ENCODE assay signal across 8 mouse cellular contexts in genomic region chr10:14391025-14391639, GRCm38 (mm10).
A peak's percentile ranks its signal among the peaks of the same experiment; 100 is the strongest.
DNase-seq lines count a peak whose midpoint lies in the region; ATAC-seq and TF ChIP-seq lines count a peak whose summit lies in the region.

No protein-coding gene starts in this region.

- H3K9me3 ChIP-seq in kidney, embryonic 15.5 days (replicated peaks) = no peaks in the 10 kb centered on the region
- H3K9me3 ChIP-seq in limb, embryonic 14.5 days (ENCODE audit: control insufficient read depth, low read length) = no peaks in the 10 kb centered on the region
- H3K9me3 ChIP-seq in neural tube, embryonic 14.5 days (ENCODE audit: control insufficient read depth, low read length) = no peaks in the 10 kb centered on the region

- peak; percentile 79 for DNase-seq in A20 (ENCODE audit: low read depth, low spot score)
- DNase-seq in adipocyte (ENCODE audit: low spot score) = peak; percentile 85
- peak; percentile 67 for DNase-seq in embryo, embryonic 9.5 days (ENCODE audit: extremely low spot score)
- DNase-seq in heart, adult 8-10 months (ENCODE audit: low spot score) = peak; percentile 76
- DNase-seq in limb, embryonic 14.5 days (ENCODE audit: low spot score) = peak; percentile 88
- peak; percentile 18 to 37 for DNase-seq in thymus, adult 18-20 months

- 12% methylated on average over 11 of the region's 11 CpGs for WGBS in kidney, embryonic 15.5 days
- WGBS in limb, embryonic 14.5 days = 10% methylated on average over 11 of the region's 11 CpGs
- 14% methylated on average over 11 of the region's 11 CpGs for WGBS in neural tube, embryonic 14.5 days

- H3K4me3 ChIP-seq in kidney, embryonic 15.5 days (replicated peaks) = no peak overlapping the region
- no peak overlapping the region for H3K4me3 ChIP-seq in limb, embryonic 14.5 days (replicated peaks; ENCODE audit: low read length)
- H3K4me3 ChIP-seq in neural tube, embryonic 14.5 days (ENCODE audit: low read depth, low read length) = no peak overlapping the region

- TF ChIP-seq POLR2A in limb, embryonic 14.5 days (IDR thresholded peaks at IDR 0.05; ENCODE audit: borderline replicate concordance, extremely low read depth, insufficient read depth, insufficient read length) = no peak

- no peak overlapping the region for H3K4me2 ChIP-seq in kidney, embryonic 15.5 days
- no peak overlapping the region for H3K4me2 ChIP-seq in limb, embryonic 14.5 days (replicated peaks; ENCODE audit: low read depth, low read length, severe bottlenecking)
- no peak overlapping the region for H3K4me2 ChIP-seq in neural tube, embryonic 14.5 days (ENCODE audit: low read depth, low read length)

- ATAC-seq in kidney, embryonic 15.5 days (replicated peaks; ENCODE audit: low FRiP score) = peak; percentile 79
- peak; percentile 74 for ATAC-seq in limb, embryonic 14.5 days (ENCODE audit: low FRiP score, low read depth)
- ATAC-seq in neural tube, embryonic 14.5 days (ENCODE audit: low read depth) = peak; percentile 96

- no peak overlapping the region for H3K27ac ChIP-seq in kidney, embryonic 15.5 days
- no peak overlapping the region for H3K27ac ChIP-seq in limb, embryonic 14.5 days (replicated peaks; ENCODE audit: low read depth, low read length)
- no peak overlapping the region for H3K27ac ChIP-seq in neural tube, embryonic 14.5 days (ENCODE audit: low read depth, low read length)

- H3K27me3 ChIP-seq in kidney, embryonic 15.5 days = no peaks in the 10 kb centered on the region
- no peaks in the 10 kb centered on the region for H3K27me3 ChIP-seq in limb, embryonic 14.5 days (ENCODE audit: control insufficient read depth, insufficient read depth, low read length)
- H3K27me3 ChIP-seq in neural tube, embryonic 14.5 days (ENCODE audit: control insufficient read depth, insufficient read depth, low read length) = no peaks in the 10 kb centered on the region

- no peak overlapping the region for H3K9ac ChIP-seq in kidney, embryonic 15.5 days
- H3K9ac ChIP-seq in limb, embryonic 14.5 days (ENCODE audit: low read depth, low read length, severe bottlenecking) = no peak overlapping the region
- H3K9ac ChIP-seq in neural tube, embryonic 14.5 days (replicated peaks; ENCODE audit: low read depth, low read length) = no peak overlapping the region

- H3K4me1 ChIP-seq in kidney, embryonic 15.5 days = no peaks in the 10 kb centered on the region
- H3K4me1 ChIP-seq in limb, embryonic 14.5 days (ENCODE audit: control insufficient read depth, insufficient read depth, low read length) = no peaks in the 10 kb centered on the region
- H3K4me1 ChIP-seq in neural tube, embryonic 14.5 days (ENCODE audit: control insufficient read depth, insufficient read depth, low read length) = no peaks in the 10 kb centered on the region

- H3K36me3 ChIP-seq in kidney, embryonic 15.5 days = no peaks in the 10 kb centered on the region
- no peaks in the 10 kb centered on the region for H3K36me3 ChIP-seq in limb, embryonic 14.5 days (ENCODE audit: control insufficient read depth, insufficient read depth, low read length)
- H3K36me3 ChIP-seq in neural tube, embryonic 14.5 days (ENCODE audit: control insufficient read depth, insufficient read depth, low read length) = no peaks in the 10 kb centered on the region

Comparison
In these comparisons a context has a peak if more than half of its experiments do, and no peak if none do; other contexts are left out.
1. DNase-seq: peak in every context shown above with its lines; median percentile 88 in limb, embryonic 14.5 days; 85 in adipocyte; 79 in A20; 76 in heart, adult 8-10 months; 67 in embryo, embryonic 9.5 days; 28 in thymus, adult 18-20 months.